Mouse (Mus musculus) thymus, postnatal 0 days (tissue): Measurements from ENCODE around the gene Rxrb. TPM values are rescaled to one million over a fixed set of nuclear protein-coding genes. Genes with fewer than 3 reads are reported as not detected.

Source experiments
- DNase-seq: peaks from one replicate; pipeline ENCODE4 v3.0.0-alpha.2; 2015; ENCODE audit warnings: low spot score
- microRNA counts: library from miRNA; unstranded; fragments of <30 nt; microRNA quantifications from one replicate; lab custom pipeline; 2015
- microRNA-seq: library from miRNA; unstranded; fragments of <30 nt; microRNA quantifications from one replicate; pipeline ENCODE4, GENCODE M21; 2016; ENCODE audit warnings: borderline number of aligned reads
- polyA plus RNA-seq: library from polyadenylated mRNA; unstranded; fragments of >200 nt; fragmentation: Nextera tagmentation; extraction: Ambion mirVana; gene quantifications from 2 replicates; pipeline ENCODE4 v1.2.1, GENCODE M21; 2015

Rxrb gene
- polyA plus RNA-seq, 1 experiment from 2014 or later, result 48.9 TPM

DNA sequence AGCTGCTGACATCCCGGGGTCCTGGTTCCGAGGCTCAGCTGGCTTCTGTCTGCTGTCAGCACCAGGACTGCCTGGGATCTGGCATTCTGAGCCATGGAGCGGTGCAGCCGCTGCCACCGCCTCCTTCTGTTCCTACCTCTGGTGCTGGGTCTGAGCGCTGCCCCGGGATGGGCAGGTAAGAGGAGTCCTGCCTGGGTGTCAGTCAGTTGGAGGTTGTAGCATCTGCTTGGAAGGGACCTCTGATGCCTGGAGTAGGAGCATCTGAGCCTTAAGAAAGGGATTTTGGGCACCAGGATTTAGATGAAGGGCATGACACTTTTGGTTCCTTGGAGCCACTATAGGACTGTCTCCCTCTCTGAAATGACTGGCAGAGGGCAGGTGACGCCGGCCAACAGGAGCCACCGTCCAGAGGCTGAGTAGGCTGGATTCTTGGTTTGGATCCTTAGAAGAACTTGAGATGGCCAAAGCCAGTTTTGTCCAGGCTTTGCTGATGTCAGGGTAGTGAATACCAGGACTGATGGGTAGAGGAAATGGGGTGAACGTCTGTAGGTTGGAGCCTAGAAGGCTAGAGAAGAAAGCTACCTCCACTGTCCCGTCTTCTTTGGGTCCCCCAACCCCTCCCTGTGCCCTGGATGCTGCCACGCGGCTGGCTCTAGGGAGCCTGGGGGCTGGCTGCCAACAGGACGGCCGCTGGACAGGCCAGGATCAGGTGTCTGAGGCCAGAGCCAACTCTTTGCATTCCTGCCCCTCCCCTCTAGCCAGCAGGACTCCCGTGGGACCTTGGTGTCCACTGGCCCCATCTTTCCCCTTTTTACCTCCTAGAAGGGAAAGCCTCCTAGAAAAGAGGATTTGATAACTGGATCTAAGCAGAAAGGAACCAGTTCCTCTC is 8.2 kb downstream of the Rxrb start:
- no peak for DNase-seq

DNA sequence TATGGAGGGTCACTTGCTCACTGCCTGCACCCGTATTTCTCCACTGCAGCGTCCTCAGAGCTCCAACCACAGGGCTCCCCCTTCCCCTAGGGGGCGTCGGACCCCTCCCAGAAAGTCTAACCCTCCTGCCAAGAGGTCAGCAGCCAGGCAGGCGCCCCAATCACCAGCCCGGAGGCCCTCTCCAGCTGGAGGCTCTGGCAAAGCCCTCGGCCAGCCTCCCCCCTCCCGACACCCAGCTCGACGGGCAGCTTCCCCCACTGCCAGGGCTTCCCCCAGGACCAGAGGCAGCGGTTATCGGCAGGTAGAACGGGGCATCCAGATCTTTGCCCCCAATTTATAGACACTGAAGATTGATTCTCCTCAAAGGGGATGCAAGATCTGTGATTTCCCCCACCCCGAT is 14.3 kb downstream of the Rxrb start:
- no peak for DNase-seq

DNA sequence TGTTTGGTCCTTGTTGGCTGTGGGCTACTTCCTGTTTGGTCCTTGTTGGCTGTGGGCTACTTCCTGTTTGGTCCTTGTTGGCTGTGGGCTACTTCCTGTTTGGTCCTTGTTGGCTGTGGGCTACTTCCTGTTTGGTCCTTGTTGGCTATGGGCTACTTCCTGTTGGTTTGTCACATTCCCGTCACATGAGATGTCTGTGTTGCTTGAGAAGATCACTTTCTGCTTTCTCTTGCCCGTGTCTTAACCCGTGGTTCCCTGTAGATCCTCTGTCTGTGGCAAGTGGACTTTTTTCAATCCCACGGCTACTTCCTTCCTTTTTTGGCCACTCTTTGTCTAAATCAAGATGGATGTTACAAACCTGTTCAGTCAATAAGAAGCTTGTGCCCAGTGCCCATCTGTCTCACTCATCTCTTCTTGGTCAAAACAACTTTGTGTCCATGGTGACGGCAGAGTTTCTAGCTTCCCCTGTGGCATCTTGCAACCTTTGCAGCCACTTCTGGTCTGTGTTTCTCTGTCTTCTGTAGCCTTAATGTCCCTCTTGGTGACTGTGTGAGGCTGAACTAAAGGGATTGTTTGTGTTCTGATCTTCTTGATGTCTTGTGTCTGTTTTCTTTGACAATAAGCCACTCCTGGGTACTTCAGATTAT is 15.9 kb downstream of the Rxrb start:
- DNase-seq, result no peak

DNA sequence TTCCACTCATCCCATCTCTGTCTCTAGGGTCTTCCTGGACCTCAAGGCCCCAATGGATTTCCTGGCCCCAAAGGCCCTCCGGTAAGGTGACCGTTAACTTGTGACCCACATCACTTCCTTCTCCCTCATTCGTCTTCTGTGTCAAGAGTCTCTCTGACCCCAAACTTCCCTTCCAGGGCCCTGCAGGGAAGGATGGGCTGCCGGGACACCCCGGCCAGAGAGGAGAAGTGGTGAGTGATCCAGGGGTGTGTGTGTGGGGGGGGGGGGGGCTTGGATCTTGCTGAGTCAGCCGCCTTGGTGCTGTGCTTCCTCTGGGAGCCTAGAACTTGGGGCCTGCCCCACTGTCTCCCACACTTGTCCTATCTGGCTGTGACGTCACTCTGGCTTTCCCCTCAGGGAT is 25.6 kb downstream of the Rxrb start:
- DNase-seq, result no peak

DNA sequence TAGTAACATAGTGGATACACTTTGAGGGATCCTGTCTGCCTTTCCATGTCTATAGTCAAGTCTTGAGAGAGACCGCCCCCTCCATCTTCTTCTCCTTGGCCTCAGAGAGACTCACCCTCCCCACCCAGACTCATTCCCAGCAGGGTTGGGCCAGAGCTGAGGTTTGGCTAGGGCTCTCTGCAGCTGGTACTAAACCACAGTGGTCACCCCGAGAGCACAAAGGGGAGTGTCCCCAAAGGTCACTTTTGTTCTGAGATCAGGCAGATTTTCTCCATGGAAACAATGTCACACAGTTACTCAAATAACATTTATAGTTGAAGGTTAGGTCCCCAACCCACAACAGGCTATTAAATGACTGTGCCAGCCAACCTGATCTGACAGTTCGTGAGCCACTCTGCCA is 37.3 kb downstream of the Rxrb start:
- no peak for DNase-seq

DNA sequence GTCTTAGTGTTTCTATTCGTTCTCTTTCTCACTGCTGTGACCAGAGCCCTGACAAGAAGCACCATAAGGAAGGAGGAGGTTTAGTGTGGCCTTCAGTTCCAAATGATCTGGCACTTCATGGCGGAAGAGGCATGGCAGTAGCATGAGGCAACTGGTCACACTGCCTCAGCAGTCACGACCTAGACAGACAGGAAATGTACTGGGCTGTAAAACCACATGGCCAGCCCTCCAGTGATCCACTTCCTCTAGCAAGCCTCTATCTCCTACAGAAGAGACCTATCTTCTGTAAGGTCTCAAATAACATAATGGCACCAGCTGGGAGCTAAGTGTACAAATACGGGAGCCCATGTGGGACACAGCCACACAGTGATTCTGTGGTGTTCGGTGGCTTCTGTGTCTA is 40.5 kb downstream of the Rxrb start:
- DNase-seq, result no peak

DNA sequence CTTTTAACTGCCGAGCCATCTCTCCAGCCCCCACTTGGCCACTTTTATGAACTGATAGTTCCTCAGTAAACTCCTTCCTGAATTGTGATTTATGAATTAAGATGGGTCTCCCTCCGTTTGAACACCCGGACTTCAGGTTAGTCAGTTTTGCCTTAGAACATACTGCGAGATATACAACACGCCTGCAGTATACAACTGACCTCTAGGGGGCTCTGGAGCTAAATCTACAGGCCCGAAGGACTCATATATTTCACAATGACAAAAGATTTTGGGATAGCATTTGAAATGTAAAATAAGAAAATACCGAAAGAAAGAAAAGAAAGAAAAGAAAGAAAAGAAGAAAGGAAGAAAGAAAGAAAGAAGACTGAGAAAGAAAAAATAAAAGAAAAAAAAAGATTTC is 43.7 kb downstream of the Rxrb start:
- DNase-seq, result peak; percentile 78

DNA sequence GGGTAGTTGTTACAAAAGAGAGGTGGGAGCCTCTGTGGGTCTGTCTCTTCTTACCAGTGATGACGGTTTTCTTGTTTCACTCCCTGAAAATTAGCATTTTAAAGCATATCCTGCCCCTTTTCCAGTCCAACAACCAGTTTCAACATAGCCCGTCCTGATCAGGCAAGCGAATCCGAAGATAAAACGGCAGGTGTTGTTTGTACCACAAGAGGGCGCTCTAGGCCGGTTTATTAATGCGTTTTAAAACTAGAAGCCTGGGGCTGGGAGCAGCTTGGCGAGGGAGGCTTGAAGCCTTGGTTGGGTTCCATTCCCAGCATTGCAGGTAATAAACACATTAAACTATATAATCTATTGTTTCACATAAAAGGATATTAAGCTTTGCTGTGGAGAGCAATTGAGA is 45.9 kb downstream of the Rxrb start:
- peak; percentile 83 for DNase-seq

DNA sequence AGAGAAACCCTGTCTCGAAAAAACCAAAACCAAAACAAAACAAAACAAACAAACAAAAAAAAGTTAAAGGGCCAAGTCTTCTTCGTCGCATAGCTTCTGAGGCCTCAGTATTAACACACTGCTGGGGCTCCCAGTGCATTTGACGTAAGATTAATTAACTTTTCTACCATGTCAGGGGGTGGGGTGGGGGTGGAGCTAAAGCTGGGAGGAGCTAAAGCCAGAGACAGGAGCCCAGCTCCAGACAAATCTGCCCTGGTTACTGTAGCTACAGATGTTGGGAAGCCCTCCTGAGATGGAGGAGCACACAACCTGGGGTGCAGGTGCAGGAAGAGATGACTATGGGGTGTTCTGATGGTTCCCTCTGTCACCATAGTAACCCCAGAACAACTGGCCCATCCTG is 46.5 kb downstream of the Rxrb start:
- DNase-seq, result no peak

DNA sequence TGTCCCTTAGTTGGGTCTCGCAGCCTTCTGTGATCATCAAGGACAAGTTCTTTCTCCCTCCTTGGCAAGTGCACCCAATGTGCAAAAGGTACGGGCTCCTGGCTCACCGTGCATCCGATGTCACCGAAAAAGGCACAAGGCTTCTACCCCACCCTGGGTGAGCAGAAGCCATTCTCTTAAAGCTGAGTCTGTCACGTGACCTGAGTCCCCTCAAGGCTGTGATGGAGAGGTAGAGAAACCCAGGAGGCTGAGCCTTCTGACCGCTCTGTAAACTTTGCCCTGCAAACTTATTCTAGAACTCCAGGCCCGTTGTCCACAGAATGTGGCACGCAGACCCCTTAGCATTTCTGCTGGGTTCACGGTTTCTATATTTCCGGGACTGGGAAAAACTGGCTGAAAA is 47.4 kb downstream of the Rxrb start:
- no peak for DNase-seq

DNA sequence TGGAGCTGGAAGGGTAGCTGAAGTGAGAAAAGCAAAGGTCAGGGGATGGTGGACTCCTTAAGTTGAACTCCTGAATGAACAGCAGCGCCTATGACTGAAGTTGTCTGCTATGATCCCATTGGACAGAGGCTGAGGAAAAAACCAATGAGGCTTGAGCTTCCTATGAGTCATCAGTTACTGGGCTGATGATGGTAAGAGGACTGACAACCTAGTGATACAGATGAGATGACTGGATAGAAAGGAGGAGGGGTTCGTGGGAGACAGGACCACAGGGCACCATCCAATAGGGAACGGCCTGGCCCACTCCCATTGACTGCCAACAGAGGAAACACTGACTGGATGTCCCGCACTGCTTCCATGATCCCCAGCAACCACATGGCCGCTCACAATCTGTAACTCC is 48.0 kb downstream of the Rxrb start:
- DNase-seq, result peak; percentile 65

DNA sequence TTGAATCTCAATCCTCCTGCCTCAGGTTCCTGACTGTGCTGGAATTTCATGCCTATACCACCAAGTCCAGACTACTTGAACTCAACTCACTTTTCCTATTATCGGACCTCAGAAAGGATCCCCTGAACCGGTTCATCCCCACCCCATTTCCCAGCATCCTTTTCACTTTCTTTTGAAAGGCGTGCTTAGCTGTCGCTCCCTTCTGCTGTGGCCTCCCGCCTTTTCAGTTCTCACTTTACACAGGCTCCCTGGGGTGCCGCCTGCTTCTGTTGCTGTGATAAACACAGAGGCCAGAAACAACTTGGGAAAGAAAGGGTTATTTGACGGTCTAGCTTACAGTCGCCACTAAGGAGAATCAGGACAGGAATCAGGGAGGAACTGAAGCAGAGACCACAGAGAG is 51.5 kb downstream of the Rxrb start:
- no peak for DNase-seq

DNA sequence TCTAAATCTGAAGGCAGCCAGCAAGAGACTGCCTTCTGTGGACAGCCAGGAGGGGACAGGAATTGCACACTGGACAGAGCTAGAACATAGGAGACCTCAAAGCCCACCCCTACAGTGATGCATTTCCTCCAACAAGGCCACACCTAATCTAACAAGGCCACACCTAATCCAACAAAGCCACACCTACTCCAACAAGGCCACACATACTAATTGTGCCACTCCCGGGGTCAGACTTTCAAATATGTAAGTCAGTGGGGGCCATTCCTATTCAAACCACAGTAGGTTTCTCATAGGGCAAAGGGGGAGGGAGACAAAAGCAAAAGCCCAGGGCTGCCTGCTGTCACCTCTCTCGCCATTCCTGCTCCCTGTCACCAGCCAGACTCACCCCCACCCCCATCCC is 55.8 kb downstream of the Rxrb start:
- no peak for DNase-seq

MicroRNAs encoded within 50 kb of the gene (microRNA counts, 519-probe panel; counts per million panel counts)
- microRNA mmu-miR-219 (lab: Ali Mortazavi, UCI), result 473 counts per million, percentile 71 among the panel's probes with 10 or more counts

Small RNA genes within 50 kb of the gene (microRNA-seq; reads per million reads assigned to microRNA genes)
- not detected for gene Mir219a-1
- gene Mir219c, result not detected

Other genes with a start within 250 kb of the Rxrb start
- 28.7 and 36.7 TPM in 2 replicates for gene Angptl4, start 250.0 kb upstream of the Rxrb start, polyA plus RNA-seq
- 19.1 and 22.0 TPM in 2 replicates for gene Kank3, start 221.3 kb upstream of the Rxrb start, polyA plus RNA-seq
- 1,516 and 1,544 TPM in 2 replicates for gene Rps28, start 207.2 kb upstream of the Rxrb start, polyA plus RNA-seq
- 464 TPM in 2 replicates for gene Ndufa7, start 207.2 kb upstream of the Rxrb start, polyA plus RNA-seq
- gene Cd320, start 188.7 kb upstream of the Rxrb start, polyA plus RNA-seq, result 35.1 and 35.2 TPM in 2 replicates
- not detected in 2 replicates for gene Gm7029, start 158.0 kb upstream of the Rxrb start, polyA plus RNA-seq
- gene Kifc1, start 141.2 kb upstream of the Rxrb start, polyA plus RNA-seq, result 5.9 and 6.8 TPM in 2 replicates
- 1.6 and 1.9 TPM in 2 replicates for gene Platr17, start 126.7 kb upstream of the Rxrb start, polyA plus RNA-seq
- gene Daxx, start 122.4 kb upstream of the Rxrb start, polyA plus RNA-seq, result 62.9 and 67.8 TPM in 2 replicates
- 131 and 140 TPM in 2 replicates for gene Tapbp, start 115.9 kb upstream of the Rxrb start, polyA plus RNA-seq
- 13.8 and 14.9 TPM in 2 replicates for gene Zbtb22, start 115.9 kb upstream of the Rxrb start, polyA plus RNA-seq
- 37.5 and 42.3 TPM in 2 replicates for gene Rgl2, start 102.3 kb upstream of the Rxrb start, polyA plus RNA-seq
- 218 and 225 TPM in 2 replicates for gene Pfdn6, start 91.5 kb upstream of the Rxrb start, polyA plus RNA-seq
- 20.6 and 25.5 TPM in 2 replicates for gene Wdr46, start 91.2 kb upstream of the Rxrb start, polyA plus RNA-seq
- gene B3galt4, start 80.3 kb upstream of the Rxrb start, polyA plus RNA-seq, result 13.3 and 15.8 TPM in 2 replicates
- 43.6 and 46.1 TPM in 2 replicates for gene Vps52, start 76.0 kb upstream of the Rxrb start, polyA plus RNA-seq
- gene Rps18, start 75.8 kb upstream of the Rxrb start, polyA plus RNA-seq, result 2,265 and 2,338 TPM in 2 replicates
- gene H2-K1, start 31.5 kb upstream of the Rxrb start, polyA plus RNA-seq, result 528 and 569 TPM in 2 replicates
- gene Ring1, start 7.1 kb upstream of the Rxrb start, polyA plus RNA-seq, result 14.5 and 20.9 TPM in 2 replicates
- gene H2-Ke6, start 3.8 kb upstream of the Rxrb start, polyA plus RNA-seq, result 77.4 and 82.2 TPM in 2 replicates
- gene Slc39a7, start 130 bp upstream of the Rxrb start, polyA plus RNA-seq, result 90.5 and 96.5 TPM in 2 replicates
- 1.1 and 1.5 TPM in 2 replicates for gene Col11a2, start 7.6 kb downstream of the Rxrb start, polyA plus RNA-seq
- 55.0 and 57.1 TPM in 2 replicates for gene H2-Oa, start 60.5 kb downstream of the Rxrb start, polyA plus RNA-seq
- 113 and 114 TPM in 2 replicates for gene H2-DMa, start 87.7 kb downstream of the Rxrb start, polyA plus RNA-seq
- gene Brd2, start 90.8 kb downstream of the Rxrb start, polyA plus RNA-seq, result 98.3 and 107 TPM in 2 replicates
- 57.8 and 62.9 TPM in 2 replicates for gene H2-DMb2, start 111.5 kb downstream of the Rxrb start, polyA plus RNA-seq
- 39.8 and 42.2 TPM in 2 replicates for gene H2-DMb1, start 121.3 kb downstream of the Rxrb start, polyA plus RNA-seq
- gene Tap1, start 155.7 kb downstream of the Rxrb start, polyA plus RNA-seq, result 81.6 and 87.3 TPM in 2 replicates
- 251 and 261 TPM in 2 replicates for gene Psmb9, start 156.0 kb downstream of the Rxrb start, polyA plus RNA-seq
- 875 and 899 TPM in 2 replicates for gene Psmb8, start 165.9 kb downstream of the Rxrb start, polyA plus RNA-seq
- gene Tap2, start 171.7 kb downstream of the Rxrb start, polyA plus RNA-seq, result 140 and 153 TPM in 2 replicates
- gene H2-Ob, start 207.1 kb downstream of the Rxrb start, polyA plus RNA-seq, result 2.6 and 2.8 TPM in 2 replicates
- 1,510 and 1,544 TPM in 2 replicates for gene H2-Ab1, start 225.9 kb downstream of the Rxrb start, polyA plus RNA-seq